Mouse (Mus musculus) telencephalon, adult 2 months (tissue): Measurements from ENCODE around the gene Map3k20.

Experiments
- DNase-seq: peaks from one replicate; pipeline ENCODE4 v3.0.0-alpha.2; 2011; ENCODE audit warnings: low read depth, low spot score

Gene Map3k20

DNA sequence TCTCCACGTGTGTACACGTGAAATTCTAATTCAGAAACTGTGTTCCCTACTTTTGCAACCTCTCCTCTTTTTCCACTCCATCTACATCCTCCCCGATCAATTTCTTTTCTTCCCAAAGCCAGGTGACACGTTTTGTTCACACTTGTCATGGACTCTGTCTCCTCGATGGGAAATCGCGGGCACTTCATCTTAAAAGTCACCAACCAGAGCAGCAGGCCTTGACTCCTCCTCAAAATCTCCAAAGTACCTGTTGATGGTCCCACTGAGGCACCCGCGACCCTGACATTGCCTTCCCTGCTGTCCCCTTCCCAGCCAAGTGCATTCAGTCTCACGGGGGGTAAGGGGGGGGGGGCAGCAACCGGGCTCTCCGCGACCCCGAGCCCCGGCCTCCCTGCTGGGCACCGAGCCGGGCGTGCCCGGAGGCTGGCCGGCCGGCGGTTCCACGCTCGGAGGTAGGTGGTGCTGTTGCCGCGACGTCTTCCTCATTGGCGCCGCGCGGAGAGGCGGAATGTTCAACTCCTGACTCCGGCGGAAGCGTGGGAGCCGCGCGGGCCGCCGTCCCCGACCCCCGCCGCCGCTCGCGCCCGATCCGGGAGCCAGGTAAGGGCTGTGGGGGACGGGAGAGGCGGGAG is at the start of gene Map3k20:
Gene Map3k20 (plus strand): TSS at position 382 of the 632 bp plus-strand sequence.
- DNase-seq = no peak

DNA sequence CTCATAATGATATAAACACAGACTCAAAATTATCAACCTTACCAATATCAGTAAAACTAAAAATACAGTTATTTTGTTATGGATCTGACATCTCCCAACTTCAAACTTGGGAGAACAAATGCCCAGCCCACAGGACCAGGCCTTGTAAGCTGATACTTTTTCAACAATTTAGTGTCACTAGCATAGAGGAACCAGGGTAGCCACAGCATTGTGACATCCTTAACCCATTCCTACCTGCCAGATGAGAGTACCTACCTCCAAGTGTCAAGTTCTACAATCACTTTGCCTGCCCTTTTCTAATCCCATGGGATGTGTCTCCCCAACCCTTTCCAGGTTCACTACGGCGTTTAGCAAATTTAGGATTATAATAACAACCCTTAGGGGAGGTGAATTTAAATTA is 47.0 kb upstream of the Map3k20 start:
- DNase-seq = no peak

DNA sequence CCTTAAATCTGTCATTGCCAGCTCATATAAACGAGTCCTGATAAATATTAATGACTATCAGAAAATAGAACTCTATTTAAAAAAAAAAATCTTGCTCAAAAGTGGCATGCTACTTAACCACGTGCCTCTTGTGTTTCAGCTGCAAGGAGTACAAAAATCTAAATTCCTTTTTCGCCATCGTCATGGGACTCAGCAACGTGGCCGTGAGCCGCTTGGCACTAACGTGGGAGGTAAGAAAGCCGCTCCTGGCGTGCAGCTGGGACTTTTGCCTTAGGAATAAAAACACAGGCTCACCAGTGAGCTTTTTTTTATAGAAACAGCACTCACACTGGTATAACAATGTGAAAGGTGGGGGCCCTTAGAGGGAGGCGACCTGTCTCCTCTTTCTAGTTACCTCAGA is 46.5 kb upstream of the Map3k20 start:
- DNase-seq = peak; percentile 62

DNA sequence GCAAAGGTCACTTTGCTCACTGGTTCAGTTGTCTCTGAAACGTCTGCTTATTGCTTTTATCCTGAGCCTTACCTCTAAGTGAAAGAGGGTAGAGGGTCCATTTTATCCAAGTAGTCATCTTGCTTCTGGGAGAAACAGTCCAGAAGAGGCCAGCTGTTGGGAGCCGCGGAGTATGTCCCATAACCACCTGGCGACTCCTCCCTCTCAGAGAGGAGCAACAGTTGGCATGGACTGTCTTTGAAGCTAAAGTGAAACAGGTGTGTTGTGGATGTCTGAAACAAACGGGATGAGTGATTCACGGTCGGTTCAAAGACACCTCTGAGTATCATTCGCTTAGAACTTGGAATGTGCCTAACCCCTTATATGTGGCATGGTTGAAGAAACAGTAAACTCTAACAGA is 46.0 kb upstream of the Map3k20 start:
- DNase-seq = no peak

DNA sequence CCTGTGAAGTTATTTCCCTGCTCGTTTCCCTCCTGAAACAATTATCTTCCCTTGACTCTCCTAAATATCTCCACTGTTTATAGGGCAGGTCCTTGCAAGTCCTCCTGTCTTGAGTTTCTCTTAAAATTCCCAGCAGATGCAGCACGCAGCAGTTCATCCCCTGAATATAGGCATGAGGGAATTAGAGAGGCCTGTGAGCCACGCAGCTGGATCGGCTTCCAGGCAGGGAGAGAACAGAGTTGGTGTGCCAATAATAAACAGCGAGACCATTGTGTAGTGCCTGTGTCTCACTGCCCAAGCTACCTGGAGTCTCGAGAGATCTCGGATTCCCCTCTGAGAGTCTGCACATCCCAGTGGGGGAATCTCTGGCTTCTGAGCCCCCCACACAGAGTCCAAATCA is 45.4 kb upstream of the Map3k20 start:
- no peak for DNase-seq

DNA sequence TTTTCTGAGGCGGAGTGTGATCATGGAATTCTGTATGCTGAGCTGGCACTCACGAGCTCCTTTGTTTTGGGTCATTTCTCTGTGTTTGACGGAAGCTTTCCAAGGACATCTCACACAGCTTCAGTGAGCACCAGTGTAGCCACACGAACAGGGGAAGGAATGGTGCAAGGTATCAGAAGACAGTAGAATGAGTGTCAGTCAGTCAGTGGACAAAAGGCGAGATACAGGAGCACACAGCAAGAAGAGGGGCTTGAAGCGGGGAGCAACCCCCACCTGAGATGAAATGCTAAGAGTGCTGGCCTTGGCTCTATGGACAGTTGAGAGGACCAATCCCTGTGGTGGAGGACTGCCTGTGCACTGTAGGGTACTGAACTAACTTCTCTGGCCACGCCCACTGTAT is 44.7 kb upstream of the Map3k20 start:
- DNase-seq = no peak

DNA sequence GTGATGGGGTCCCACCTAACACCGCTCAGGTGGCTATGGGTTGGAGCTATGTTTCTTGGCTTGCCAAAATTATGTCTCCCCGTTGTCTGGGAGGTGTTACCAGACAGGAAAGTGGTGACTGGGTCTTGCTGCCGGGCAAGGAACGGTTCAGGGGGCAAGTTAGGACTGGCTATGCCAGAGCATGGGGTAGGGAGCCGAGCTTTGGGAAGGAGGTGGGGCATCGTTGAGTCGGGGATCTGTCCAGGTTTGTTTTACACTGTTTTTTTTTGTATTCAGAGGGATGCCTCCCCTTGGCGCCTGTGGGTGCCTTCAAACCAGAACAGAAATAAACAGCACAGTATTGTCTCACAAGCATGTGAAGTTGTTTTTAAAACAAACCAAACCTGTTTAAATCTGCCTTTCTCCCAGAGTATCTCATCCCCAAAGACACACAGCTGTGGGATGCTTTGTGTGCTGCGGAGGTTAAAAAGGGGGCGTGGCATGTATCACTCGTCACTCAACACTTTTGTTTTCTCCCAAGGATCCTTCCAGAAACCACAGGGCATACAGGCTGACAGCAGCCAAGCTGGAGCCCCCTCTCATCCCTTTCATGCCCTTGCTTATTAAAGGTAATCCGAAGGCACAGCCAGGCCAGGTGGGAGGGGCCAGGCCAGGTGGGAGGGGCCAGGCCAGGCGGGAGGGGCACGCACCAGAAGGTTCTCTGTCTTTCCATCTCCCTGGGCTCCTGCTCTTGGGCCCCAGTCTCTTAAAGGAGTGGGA is 43.5 kb upstream of the Map3k20 start:
- no peak for DNase-seq

DNA sequence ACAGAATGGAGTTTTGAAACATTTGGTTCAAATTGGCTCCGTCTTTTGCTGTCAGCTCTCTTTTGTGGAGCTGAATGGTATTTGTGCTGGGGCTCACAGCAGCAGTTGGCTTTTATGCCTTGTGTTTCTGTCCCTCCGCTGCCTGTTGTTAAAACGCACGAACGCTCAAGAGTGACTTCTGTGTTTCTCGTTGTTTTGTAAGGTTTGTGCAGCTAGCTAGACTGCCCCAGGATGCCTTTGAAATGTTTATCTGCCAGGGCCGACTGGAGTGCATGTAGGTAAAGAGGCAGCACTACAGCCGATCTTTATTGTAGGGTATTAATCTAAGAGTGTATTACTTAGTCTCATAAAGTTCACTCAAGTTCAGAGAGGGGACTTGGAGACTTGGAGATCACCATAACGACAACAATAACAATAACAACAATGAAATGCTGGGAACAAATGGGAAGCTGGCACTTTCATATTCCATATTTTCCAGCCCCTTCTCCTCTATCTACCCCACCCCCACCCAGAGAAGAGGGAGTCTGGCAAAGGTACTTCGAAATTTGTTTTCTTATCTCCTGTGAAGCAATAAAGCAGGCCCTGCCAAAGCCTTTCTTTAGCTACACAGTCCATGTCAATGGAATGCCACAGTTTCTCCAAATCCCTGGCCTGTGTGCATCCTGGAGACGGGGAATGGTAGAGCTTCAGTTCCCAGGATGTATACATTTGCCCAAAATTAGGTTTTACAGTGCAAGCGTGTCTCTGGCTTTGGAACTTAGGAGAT is 42.3 kb upstream of the Map3k20 start:
- DNase-seq = no peak

DNA sequence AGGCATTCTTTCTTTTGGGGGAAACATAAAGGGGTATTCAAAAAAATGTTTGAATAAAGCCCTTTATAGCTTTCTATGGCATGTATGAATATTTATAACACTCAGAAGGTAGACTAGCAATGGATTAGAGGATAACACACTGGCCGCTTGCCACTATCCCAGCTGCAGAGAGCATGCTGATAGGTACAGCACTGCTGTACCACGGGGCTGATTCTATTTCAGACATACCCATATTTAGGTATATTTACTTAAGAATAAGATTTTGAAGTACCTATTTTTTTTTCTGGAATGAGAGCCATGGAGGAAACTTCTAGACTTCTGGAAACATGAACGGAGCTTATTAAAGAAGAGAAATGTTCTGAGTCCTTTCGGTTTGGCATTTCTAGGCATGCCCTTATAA is 39.8 kb upstream of the Map3k20 start:
- no peak for DNase-seq

DNA sequence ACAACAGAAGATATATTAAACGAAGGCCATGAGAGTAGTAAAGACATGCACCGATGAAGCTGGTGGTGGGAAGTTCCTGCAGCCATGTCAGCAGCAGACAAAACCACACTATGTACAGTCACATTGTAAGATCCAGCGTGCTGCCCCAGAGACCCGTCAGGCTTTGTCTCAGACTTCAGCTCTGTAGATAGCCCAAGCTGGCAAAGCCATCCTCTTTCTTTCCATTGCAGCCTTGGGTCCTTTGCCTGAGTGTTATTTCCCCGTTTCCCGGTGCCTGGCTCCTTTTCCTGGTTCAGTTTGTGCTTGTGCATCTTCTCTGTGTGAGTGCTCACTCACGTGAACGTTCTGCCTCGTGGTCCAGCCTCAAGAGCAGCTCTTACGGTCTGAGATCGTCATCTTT is 39.1 kb upstream of the Map3k20 start:
- DNase-seq = no peak

DNA sequence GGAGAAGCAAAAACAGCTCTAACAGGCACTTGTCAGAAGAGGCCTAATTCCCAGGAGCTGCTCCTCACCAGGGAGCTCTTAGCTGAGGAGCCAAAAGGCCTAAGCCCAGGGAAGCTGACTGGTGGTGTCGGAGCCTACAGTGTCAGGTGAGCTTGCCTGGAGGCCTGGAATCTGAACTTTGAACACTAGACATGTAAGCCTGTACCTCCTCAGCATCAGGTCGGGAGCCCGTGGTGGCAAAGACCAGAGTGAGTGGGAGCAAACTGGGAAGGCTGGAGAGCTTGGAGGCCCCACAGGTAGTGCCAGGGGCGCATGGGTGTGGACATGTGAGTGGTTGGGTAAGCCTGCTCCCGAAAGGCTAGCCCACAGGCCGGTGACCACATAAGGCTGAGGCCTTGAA is 37.6 kb upstream of the Map3k20 start:
- no peak for DNase-seq

DNA sequence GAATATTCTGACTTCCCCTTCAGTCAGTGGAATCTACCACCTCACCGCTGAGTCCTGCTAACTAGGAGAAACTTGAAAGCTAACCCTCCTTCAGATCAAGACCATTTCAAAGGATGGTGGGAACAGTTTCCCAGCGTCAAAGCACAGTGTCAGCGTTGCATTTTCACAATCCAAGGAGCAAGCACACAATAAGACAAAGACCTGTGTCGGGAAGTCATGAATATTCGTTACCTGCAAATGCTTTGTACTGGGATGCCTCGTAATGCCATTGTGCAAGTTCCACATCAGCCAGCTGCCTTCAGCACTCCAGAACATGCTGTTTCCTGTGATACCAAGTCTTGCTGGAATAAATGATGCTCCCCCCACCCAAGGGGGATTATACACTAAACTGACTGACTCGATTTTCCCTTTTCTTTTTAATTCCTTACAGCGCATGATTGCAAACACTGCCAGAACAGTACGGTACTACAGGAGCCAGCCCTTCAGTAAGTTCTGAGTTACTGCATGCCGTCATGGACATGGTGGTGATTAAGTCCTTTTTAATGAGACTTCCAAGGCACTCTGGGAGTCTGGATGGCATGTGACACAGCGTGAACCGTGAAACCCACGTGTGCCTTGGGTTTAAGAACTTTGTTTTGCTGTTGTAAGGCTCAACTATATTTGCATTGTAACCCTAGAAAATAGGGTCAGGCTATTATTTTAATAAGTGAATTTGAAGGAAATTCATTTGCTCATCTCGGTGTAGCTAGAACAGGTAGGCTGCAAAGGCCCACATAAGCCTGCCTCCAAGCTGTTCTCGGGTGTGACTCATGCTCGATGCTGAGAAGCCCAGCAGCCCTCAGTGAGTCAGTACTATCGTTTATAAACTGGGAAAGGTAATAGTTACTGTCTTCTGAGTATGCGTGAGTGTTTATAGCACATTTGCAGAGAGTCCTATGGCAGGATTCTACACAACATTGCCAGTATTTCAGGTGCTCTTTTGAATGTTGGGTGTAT is 32.6 kb upstream of the Map3k20 start:
- peak; percentile 65 for DNase-seq

DNA sequence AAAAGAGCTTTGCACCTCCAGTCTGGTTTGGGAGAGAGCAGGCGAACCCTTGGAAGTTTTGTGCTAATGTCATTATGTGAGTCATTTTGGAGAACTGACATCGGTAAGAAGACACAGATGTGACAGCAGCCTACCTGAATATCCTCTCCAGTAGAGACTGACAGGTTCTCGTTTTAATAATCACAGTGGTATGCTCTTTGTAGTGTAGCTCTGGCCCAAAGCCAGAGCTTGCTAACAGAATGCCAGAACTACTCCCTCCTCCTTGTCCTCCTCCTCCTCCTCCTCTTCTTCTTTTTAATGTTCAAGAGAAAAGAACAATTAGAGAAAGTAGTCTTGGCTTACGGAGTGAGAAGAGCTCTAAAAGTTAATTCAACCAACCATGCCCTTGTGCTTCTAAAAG is 31.6 kb upstream of the Map3k20 start:
- DNase-seq = peak; percentile 31

DNA sequence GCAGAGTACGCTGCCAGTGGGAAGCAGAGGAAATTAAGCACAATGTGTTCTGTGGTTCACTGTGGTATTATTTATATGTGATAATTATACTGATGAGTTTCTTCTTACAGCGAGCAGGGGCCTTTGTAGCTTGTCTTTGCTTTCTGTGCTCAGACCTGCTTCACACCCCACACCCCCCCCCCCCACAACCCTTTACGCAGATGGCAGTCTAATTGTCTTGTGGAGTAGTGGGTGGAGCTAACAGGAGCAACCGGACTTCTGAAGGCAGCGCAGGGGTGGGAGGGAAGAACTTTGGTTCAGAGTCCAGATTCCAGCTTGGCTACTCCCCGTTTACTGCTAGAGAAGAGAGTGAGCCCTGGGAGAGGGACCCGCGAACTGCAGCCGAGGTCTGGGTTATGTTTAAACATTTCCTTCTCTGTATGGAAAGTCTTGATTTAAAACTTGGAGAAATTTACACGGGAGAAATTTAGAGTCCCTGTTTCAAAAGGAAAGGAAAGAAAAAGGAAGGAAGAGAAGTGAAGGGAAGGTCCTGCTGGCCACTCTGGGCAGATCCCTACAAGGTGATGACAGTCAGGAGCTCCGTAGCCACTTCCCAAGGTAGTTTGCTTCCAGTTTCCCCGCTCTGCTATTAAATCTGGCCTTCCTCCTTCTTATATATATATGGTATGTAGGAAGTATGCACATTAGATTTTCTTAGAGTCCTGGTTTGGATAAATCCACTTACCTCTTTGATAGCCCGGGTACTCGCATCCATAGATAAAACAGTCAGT is 30.4 kb upstream of the Map3k20 start:
- no peak for DNase-seq

DNA sequence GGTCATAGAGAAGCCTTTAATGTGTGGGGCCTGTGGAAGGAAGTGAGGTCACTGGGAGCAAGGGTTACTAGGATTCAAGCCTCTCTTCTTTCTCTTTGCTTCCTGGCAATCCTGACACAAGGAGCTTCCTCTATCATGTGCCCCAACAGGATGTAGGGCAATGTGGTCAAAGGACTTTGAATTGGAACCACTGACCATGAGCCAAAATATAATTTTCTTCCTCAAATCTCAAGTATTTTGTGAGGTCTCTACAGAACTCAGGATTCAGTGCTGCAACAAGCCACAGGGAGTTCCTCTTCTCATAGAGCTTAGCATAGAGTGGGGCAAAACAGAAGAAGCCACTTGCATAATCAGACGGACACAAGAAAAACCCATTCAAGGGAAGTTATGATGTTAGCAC is 24.7 kb upstream of the Map3k20 start:
- no peak for DNase-seq

DNA sequence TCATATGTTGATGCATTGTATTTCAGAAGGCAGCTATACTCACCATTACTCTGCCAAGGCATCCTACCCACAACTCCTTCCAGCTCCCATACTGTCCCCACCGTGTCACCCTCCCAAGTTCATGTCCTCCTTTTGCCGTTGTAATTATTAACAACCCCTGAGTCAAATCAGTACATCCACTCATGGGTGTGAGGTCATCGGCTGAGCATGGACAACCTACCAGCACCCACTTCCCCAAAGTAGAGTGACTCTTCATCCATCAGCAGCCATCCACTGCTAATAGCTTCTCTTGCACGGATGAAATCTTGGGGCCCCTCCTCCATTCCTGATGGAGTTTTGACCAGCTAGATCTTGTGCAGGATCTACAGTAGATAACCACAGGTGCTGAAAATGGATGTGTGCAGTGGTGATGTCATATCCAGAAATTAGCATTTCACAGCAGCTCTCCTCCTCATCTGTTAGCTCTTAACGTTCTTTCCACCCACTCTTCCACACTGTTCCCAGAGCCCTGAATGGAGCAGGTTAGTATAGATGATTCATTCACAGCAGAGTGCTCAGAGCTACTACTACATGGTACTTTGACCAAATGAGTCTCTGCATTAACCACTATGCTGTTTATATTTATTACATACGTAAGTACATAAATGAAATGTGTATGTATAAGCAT is 22.5 kb upstream of the Map3k20 start:
- peak; percentile 63 for DNase-seq

DNA sequence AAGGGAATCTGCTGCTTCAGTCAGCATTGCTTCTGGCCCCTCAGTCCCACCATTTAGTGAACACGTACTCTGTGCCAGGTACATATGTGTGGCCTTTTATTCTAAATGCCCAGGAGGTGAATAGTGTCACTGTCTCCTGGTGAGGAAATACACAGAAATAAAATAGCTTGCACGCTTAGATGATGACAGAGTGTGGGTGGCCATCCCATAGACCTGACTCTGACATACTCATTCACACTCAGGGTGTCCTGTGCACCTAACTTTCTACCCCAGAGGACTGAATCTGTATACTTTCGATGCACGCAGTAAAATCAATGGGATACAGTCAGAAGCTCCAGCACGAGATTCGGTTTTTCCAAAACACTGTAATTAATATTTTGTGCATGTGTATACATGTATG is 18.0 kb upstream of the Map3k20 start:
- no peak for DNase-seq

DNA sequence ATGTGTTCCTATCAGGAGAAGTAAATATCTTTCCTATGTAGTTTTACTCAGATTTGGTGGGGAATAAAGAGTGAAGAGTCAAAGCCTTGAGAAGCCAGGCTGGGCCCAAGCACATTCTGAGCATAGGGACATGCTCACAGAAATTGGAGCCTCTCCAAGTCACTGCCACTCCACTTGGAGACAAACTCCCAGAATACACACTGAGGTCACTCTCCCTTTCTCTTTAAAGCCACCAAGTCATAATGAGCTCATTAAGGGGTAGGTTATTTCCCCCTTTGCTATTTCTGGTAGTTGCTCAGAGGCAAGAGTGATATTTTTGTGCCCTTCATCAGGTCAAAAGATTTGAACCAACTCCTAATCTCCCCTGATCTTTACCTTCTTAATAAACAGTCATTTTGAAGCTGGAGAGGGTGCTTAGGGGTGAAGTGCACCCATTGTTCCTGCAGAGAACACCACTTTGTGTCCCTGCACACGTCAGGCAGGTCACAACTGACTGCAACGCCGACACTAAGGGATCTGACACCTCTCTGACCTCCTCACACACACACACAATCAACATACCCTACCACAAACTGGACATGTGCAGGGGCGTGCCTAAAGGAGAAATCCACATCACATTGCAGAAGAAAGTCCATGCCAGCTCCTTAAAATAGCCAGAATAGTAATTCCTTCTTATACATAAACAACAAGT is 15.6 kb upstream of the Map3k20 start:
- no peak for DNase-seq

DNA sequence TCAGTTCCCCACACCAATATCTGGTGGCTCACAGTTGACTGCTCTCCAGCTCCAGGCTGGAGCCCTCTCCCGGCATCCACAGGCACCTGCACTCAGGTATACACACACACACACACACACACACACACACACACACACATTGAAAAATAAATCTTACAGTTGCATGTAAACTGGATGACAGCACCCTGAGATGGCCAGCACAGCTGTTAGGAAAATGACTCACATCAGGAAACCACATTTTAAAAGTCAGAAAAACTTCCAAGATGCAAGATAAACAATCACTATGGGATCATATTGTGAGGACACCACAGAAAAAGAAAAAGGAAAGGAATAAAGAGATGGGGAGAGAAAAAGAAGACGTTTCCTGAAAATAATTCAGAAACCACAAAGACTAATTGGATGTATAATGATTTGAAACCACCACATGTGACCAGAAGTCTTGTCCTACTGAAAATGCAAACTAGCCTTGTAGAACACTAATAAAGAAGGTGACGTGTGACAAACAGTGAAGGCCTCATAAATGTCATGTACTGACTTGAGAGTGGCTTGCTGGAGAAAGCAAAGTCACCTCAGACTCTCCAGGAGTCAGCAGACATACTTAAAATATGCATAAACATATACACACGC is 7.1 kb upstream of the Map3k20 start:
- no peak for DNase-seq
